Mouse (Mus musculus): ENCODE data around the gene Tbce. TPM values are rescaled to one million over a fixed set of nuclear protein-coding genes. Genes with fewer than 3 reads are reported as not detected.
"Not testable (repeated sequence)": the region's sequence is repeated elsewhere in the genome, so short reads cannot be mapped to it uniquely, and the experiment has no call there.

Tbce gene
- polyA plus RNA-seq, 1 experiment: 5.2 TPM

DNA sequence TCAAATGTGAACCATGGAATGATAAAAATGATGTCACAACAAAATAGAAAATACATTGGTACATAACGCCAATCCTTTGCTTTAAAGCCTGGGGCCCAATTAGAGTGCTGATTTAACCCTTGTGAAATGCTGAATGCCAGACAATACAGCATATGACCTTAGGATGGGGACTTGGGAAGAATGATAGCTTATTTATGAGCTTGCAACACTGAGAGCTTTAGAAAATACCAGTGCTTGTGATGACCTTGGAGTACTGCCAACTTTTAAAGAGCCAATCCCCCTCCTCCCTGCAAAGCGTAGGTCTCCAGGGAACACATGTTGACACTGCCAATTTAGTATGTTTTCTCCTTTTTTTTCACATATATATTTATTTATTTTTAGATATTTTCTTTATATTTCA, 36.7 kb downstream of the Tbce start:
- Histone ChIP-seq H3K4me3 (ENCODE audit: low read depth, low read length) (no peak overlapping the region), H3K4me1 (ENCODE audit: control insufficient read depth, insufficient read depth, insufficient read length, low read length) (no peaks in the 10 kb centered on the region), H3K36me3 (ENCODE audit: control insufficient read depth, insufficient read depth, low read length) (peaks cover 57% of the 10 kb centered on the region), H3K27me3 (ENCODE audit: control insufficient read depth, insufficient read depth, low read length) (no peaks in the 10 kb centered on the region), H3K27ac (ENCODE audit: insufficient read depth, low read depth, low read length) (no peak overlapping the region)
- WGBS: 84% methylated on average over 2 of the region's 2 CpGs
- TF ChIP-seq CTCF (IDR thresholded peaks at IDR 0.05; ENCODE audit: extremely low read depth, insufficient read length, insufficient replicate concordance, low read depth, low read length) (no peak), POLR2A (IDR thresholded peaks at IDR 0.05; ENCODE audit: low read depth, low read length) (no peak)

GRCm38 (mm10) chr13:13997476-13997875, 42.0 kb downstream of the Tbce start:
- 71% methylated on average over 5 of the region's 5 CpGs for WGBS
- H3K27ac ChIP-seq (ENCODE audit: insufficient read depth, low read depth, low read length): no peak overlapping the region
- no peak for TF ChIP-seq POLR2A (IDR thresholded peaks at IDR 0.05; ENCODE audit: low read depth, low read length)
- TF ChIP-seq CTCF (IDR thresholded peaks at IDR 0.05; ENCODE audit: extremely low read depth, insufficient read length, insufficient replicate concordance, low read depth, low read length): no peak
- H3K4me3 ChIP-seq (ENCODE audit: low read depth, low read length): no peak overlapping the region
- no peaks in the 10 kb centered on the region for H3K27me3 ChIP-seq (ENCODE audit: control insufficient read depth, insufficient read depth, low read length)
- H3K4me1 ChIP-seq (ENCODE audit: control insufficient read depth, insufficient read depth, insufficient read length, low read length): no peaks in the 10 kb centered on the region
- H3K36me3 ChIP-seq (ENCODE audit: control insufficient read depth, insufficient read depth, low read length): peaks cover 68% of the 10 kb centered on the region

DNA sequence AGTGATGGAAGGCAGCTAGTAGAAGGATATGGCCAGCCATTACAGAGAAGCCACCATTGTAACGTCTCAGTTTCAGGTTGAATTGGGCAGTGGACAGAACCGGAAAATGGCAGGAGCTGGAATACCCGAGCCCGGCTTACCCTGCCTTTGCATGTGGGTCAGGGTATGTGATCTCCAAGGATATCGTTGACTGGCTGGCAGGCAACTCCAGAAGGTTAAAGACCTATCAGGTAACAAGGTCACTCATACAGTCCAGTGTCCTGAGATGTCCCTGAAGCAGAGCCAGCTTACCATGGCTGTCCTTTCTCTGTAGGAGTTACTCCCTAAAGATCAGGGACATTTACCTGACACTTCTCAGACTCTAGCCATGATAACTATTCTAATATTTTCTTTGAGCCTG, 44.4 kb downstream of the Tbce start:
- WGBS: 91% methylated on average over 5 of the region's 5 CpGs
- Histone ChIP-seq H3K27me3 (ENCODE audit: control insufficient read depth, insufficient read depth, low read length) (no peaks in the 10 kb centered on the region), H3K4me1 (ENCODE audit: control insufficient read depth, insufficient read depth, insufficient read length, low read length) (no peaks in the 10 kb centered on the region), H3K36me3 (ENCODE audit: control insufficient read depth, insufficient read depth, low read length) (peaks cover 56% of the 10 kb centered on the region), H3K4me3 (ENCODE audit: low read depth, low read length) (no peak overlapping the region), H3K27ac (ENCODE audit: insufficient read depth, low read depth, low read length) (no peak overlapping the region)
- TF ChIP-seq POLR2A (IDR thresholded peaks at IDR 0.05; ENCODE audit: low read depth, low read length): no peak
- TF ChIP-seq CTCF (IDR thresholded peaks at IDR 0.05; ENCODE audit: extremely low read depth, insufficient read length, insufficient replicate concordance, low read depth, low read length): no peak

GRCm38 (mm10) chr13:13993041-13993440, 46.4 kb downstream of the Tbce start:
- Histone ChIP-seq H3K27me3 (ENCODE audit: control insufficient read depth, insufficient read depth, low read length) (no peaks in the 10 kb centered on the region), H3K4me1 (ENCODE audit: control insufficient read depth, insufficient read depth, insufficient read length, low read length) (no peaks in the 10 kb centered on the region), H3K4me3 (ENCODE audit: low read depth, low read length) (no peak overlapping the region), H3K36me3 (ENCODE audit: control insufficient read depth, insufficient read depth, low read length) (peaks cover 41% of the 10 kb centered on the region), H3K27ac (ENCODE audit: insufficient read depth, low read depth, low read length) (no peak overlapping the region)
- 79% methylated on average over 3 of the region's 3 CpGs for WGBS
- TF ChIP-seq CTCF (IDR thresholded peaks at IDR 0.05; ENCODE audit: extremely low read depth, insufficient read length, insufficient replicate concordance, low read depth, low read length) (no peak), POLR2A (IDR thresholded peaks at IDR 0.05; ENCODE audit: low read depth, low read length) (no peak)

- 89% methylated on average over 2 of the region's 2 CpGs for WGBS
- TF ChIP-seq POLR2A (IDR thresholded peaks at IDR 0.05; ENCODE audit: low read depth, low read length): no peak
- no peak for TF ChIP-seq CTCF (IDR thresholded peaks at IDR 0.05; ENCODE audit: extremely low read depth, insufficient read length, insufficient replicate concordance, low read depth, low read length)
- Histone ChIP-seq H3K36me3 (ENCODE audit: control insufficient read depth, insufficient read depth, low read length) (peaks cover 23% of the 10 kb centered on the region), H3K4me1 (ENCODE audit: control insufficient read depth, insufficient read depth, insufficient read length, low read length) (no peaks in the 10 kb centered on the region), H3K27me3 (ENCODE audit: control insufficient read depth, insufficient read depth, low read length) (no peaks in the 10 kb centered on the region), H3K4me3 (ENCODE audit: low read depth, low read length) (no peak overlapping the region), H3K27ac (ENCODE audit: insufficient read depth, low read depth, low read length) (no peak overlapping the region)
These were observed 49.0 kb downstream of the Tbce start for GRCm38 (mm10) chr13:13990391-13990790.

DNA sequence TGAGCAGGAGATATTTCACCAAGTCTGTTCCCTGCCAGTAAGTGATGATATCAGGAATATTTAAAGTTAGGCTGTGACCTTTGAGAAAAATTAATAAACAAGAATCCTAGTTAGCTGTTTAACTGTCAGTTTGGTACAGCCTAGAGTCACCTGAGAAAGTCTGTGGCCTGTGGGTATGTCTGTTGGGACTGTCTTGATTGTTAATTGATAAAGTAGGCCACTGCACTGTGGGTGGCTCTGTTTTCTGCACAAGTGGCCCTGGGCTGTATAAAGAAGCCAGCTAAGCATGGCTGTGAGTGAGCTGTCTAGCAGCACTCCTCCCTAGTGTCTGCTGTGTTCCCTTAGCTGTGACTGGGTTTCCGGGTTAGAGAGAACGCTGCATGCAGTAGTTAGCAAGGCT, 50.3 kb downstream of the Tbce start:
- 85% methylated on average over 2 of the region's 2 CpGs for WGBS
- H3K4me3 ChIP-seq (ENCODE audit: low read depth, low read length): no peak overlapping the region
- no peak for TF ChIP-seq CTCF (IDR thresholded peaks at IDR 0.05; ENCODE audit: extremely low read depth, insufficient read length, insufficient replicate concordance, low read depth, low read length)
- no peak for TF ChIP-seq POLR2A (IDR thresholded peaks at IDR 0.05; ENCODE audit: low read depth, low read length)

GRCm38 (mm10) chr13:13983523-13983922, 55.9 kb downstream of the Tbce start:
- H3K4me1 ChIP-seq (ENCODE audit: control insufficient read depth, insufficient read depth, insufficient read length, low read length): no peaks in the 10 kb centered on the region
- TF ChIP-seq CTCF (IDR thresholded peaks at IDR 0.05; ENCODE audit: extremely low read depth, insufficient read length, insufficient replicate concordance, low read depth, low read length) (no peak), POLR2A (IDR thresholded peaks at IDR 0.05; ENCODE audit: low read depth, low read length) (no peak)
- no peak overlapping the region for H3K27ac ChIP-seq (ENCODE audit: insufficient read depth, low read depth, low read length)
- H3K27me3 ChIP-seq (ENCODE audit: control insufficient read depth, insufficient read depth, low read length): no peaks in the 10 kb centered on the region
- no peaks in the 10 kb centered on the region; the same call in 1 of the 2 replicates for H3K36me3 ChIP-seq (ENCODE audit: control insufficient read depth, insufficient read depth, low read length)
- H3K4me3 ChIP-seq (ENCODE audit: low read depth, low read length): no peak overlapping the region
- 89% methylated on average over 6 of the region's 6 CpGs for WGBS

More for the DNA sequence above, 50.3 kb downstream of the Tbce start:
- Histone ChIP-seq H3K27ac (ENCODE audit: insufficient read depth, low read depth, low read length) (no peak overlapping the region), H3K4me1 (ENCODE audit: control insufficient read depth, insufficient read depth, insufficient read length, low read length) (no peaks in the 10 kb centered on the region), H3K36me3 (ENCODE audit: control insufficient read depth, insufficient read depth, low read length) (peaks cover 14% of the 10 kb centered on the region), H3K27me3 (ENCODE audit: control insufficient read depth, insufficient read depth, low read length) (no peaks in the 10 kb centered on the region)

DNA sequence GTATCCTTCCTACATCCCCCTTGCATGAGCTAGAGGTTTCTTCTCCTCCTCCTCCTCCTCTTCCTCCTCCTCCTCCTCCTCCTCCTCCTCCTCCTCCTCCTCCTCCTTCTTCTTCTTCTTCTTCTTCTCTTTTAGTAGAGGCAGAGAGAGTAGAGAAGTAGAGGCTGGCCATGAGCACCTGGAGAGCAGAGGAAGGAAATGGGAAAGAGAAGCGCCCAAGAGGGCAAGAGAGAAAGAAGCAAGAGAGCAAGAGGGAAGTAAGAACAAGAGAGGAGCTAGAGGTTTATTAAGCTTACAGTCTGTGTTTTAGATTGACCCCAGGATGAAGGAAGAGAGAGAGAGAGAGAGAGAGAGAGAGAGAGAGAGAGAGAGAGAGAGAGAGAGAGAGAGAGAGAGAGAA, 57.6 kb downstream of the Tbce start:
- H3K36me3 ChIP-seq (ENCODE audit: control insufficient read depth, insufficient read depth, low read length); H3K27me3 ChIP-seq (ENCODE audit: control insufficient read depth, insufficient read depth, low read length); H3K4me3 ChIP-seq (ENCODE audit: low read depth, low read length); H3K4me1 ChIP-seq (ENCODE audit: control insufficient read depth, insufficient read depth, insufficient read length, low read length); H3K27ac ChIP-seq (ENCODE audit: insufficient read depth, low read depth, low read length): not testable (repeated sequence)
- 88% methylated on average over 1 of the region's 1 CpGs for WGBS

Data from small intestine, adult 2 months (tissue).